Mouse (Mus musculus) intestine, postnatal 0 days (tissue): ENCODE data around the gene Tas2r144. TPM values are rescaled to one million over a fixed set of nuclear protein-coding genes. Genes with fewer than 3 reads are reported as not detected.

Experiments used
- ATAC-seq: fragments of 200-750 bp; cut with Nextera tagmentation; 2 replicates; pipeline ENCODE4 v1.8.0; 2017; ENCODE audit warnings: mild to moderate bottlenecking, moderate TSS enrichment, moderate library complexity
- H3K27ac ChIP-seq: fragments of 300-500 bp; sonication (generic); 2 replicates; pipeline ENCODE4 v1.5.1; 2014; ENCODE audit warnings: mild to moderate bottlenecking, low read depth, low read length, moderate library complexity
- H3K27me3 ChIP-seq: fragments of 300-500 bp; sonication (generic); replicated peaks from 2 replicates; pipeline ENCODE4 v1.6.1; 2014; ENCODE audit warnings: low read length, mixed read lengths; ENCODE audit not compliant: control insufficient read depth, insufficient read depth
- H3K36me3 ChIP-seq: fragments of 300-500 bp; sonication (generic); 2 replicates; pipeline ENCODE4 v1.6.1; 2014; ENCODE audit warnings: mild to moderate bottlenecking, moderate library complexity; ENCODE audit not compliant: control insufficient read depth, insufficient read depth
- H3K4me1 ChIP-seq: fragments of 300-500 bp; sonication (generic); replicated peaks from 2 replicates; pipeline ENCODE4 v1.6.1; 2014; ENCODE audit warnings: antibody characterized with exemption, low read length, mixed read lengths; ENCODE audit not compliant: control insufficient read depth, insufficient read depth
- H3K4me2 ChIP-seq: fragments of 300-500 bp; sonication (generic); replicated peaks from 2 replicates; pipeline ENCODE4 v1.6.1; 2014; ENCODE audit warnings: low read depth, mild to moderate bottlenecking, moderate library complexity
- H3K4me3 ChIP-seq: fragments of 300-500 bp; sonication (generic); 2 replicates; pipeline ENCODE4 v1.5.1; 2014; ENCODE audit warnings: low read depth, low read length
- H3K9ac ChIP-seq: fragments of 300-500 bp; sonication (generic); 2 replicates; pipeline ENCODE4 v1.6.1; 2014; ENCODE audit warnings: mild to moderate bottlenecking, low read depth, low read length
- H3K9me3 ChIP-seq: fragments of 300-500 bp; sonication (generic); 2 replicates; pipeline ENCODE4 v1.6.1; 2016; ENCODE audit warnings: mixed run types; ENCODE audit not compliant: control insufficient read depth
- CTCF ChIP-seq: sonication (generic); IDR thresholded peaks from 2 replicates; pipeline ENCODE4 v1.5.1; 2016; ENCODE audit warnings: low read depth, mild to moderate bottlenecking, control low read depth, antibody characterized with exemption, moderate library complexity
- WGBS: fragments of 180-500 bp; shearing (Covaris S2); extraction: QIAGEN DNeasy Blood & Tissue Kit; methylation state at CpG from one replicate; pipeline ENCODE4 v1.1.7; 2014; 5-methylcytosine and 5-hydroxymethylcytosine counted together
- polyA plus RNA-seq: library from polyadenylated mRNA; unstranded; fragments of >200 nt; fragmentation: Nextera tagmentation; extraction: Ambion mirVana; gene quantifications from 2 replicates; pipeline ENCODE4 v1.2.1, GENCODE M21; 2015

Gene Tas2r144
- polyA plus RNA-seq = not detected in 2 replicates

- no peak for TF ChIP-seq CTCF
- Histone ChIP-seq H3K27ac (no peak within 1 kb of the TSS), H3K4me1 (no peaks in the 10 kb centered on the region), H3K4me2 (no peak within 1 kb of the TSS), H3K9me3 (no peaks in the 10 kb centered on the region), H3K36me3 (no peaks in the 10 kb centered on the region), H3K9ac (no peak within 1 kb of the TSS), H3K27me3 (no peaks in the 10 kb centered on the region), H3K4me3 (no peak within 1 kb of the TSS)
- WGBS = 79% methylated on average over 2 of the region's 2 CpGs
- ATAC-seq = no peak
Observed at GRCm38 (mm10) chr6:42215028-42215427, at the start of gene Tas2r144. Tas2r144 (plus strand) TSS chr6:42215328.

GRCm38 (mm10) chr6:42182462-42182861 lies 32.7 kb upstream of the Tas2r144 start:
- 50% methylated on average over 1 of the region's 1 CpGs for WGBS
- Histone ChIP-seq H3K4me2 (no peak overlapping the region), H3K27ac (no peak overlapping the region), H3K4me3 (no peak overlapping the region), H3K36me3 (no peaks in the 10 kb centered on the region), H3K9ac (no peak overlapping the region), H3K9me3 (no peaks in the 10 kb centered on the region), H3K4me1 (no peaks in the 10 kb centered on the region), H3K27me3 (no peaks in the 10 kb centered on the region)
- TF ChIP-seq CTCF = no peak
- ATAC-seq = no peak

- Histone ChIP-seq H3K4me1 (no peaks in the 10 kb centered on the region), H3K27ac (no peak overlapping the region), H3K36me3 (no peaks in the 10 kb centered on the region), H3K9me3 (no peaks in the 10 kb centered on the region), H3K27me3 (no peaks in the 10 kb centered on the region), H3K9ac (no peak overlapping the region), H3K4me2 (no peak overlapping the region), H3K4me3 (no peak overlapping the region)
- TF ChIP-seq CTCF = peak; percentile 58
- no peak for ATAC-seq
- 41% methylated on average over 3 of the region's 3 CpGs for WGBS
Observed at GRCm38 (mm10) chr6:42186230-42186629, 28.9 kb upstream of the Tas2r144 start.

GRCm38 (mm10) chr6:42197710-42198109 lies 17.4 kb upstream of the Tas2r144 start:
- WGBS = 19% methylated on average over 3 of the region's 3 CpGs
- Histone ChIP-seq H3K4me3 (no peak overlapping the region), H3K4me2 (no peak overlapping the region), H3K9me3 (no peaks in the 10 kb centered on the region), H3K9ac (no peak overlapping the region), H3K4me1 (no peaks in the 10 kb centered on the region), H3K36me3 (no peaks in the 10 kb centered on the region), H3K27me3 (no peaks in the 10 kb centered on the region), H3K27ac (no peak overlapping the region)
- peak; percentile 55 for TF ChIP-seq CTCF
- ATAC-seq = no peak

GRCm38 (mm10) chr6:42199498-42199897 lies 15.6 kb upstream of the Tas2r144 start:
- Histone ChIP-seq H3K4me1 (no peaks in the 10 kb centered on the region), H3K9ac (no peak overlapping the region), H3K27ac (no peak overlapping the region), H3K9me3 (no peaks in the 10 kb centered on the region), H3K27me3 (no peaks in the 10 kb centered on the region), H3K36me3 (no peaks in the 10 kb centered on the region), H3K4me3 (no peak overlapping the region), H3K4me2 (no peak overlapping the region)
- WGBS = 68% methylated on average over 1 of the region's 1 CpGs
- no peak for ATAC-seq
- no peak for TF ChIP-seq CTCF

GRCm38 (mm10) chr6:42222286-42222685 lies 7.2 kb downstream of the Tas2r144 start:
- no peaks in the 10 kb centered on the region for H3K36me3 ChIP-seq

GRCm38 (mm10) chr6:42225046-42225445 lies 9.9 kb downstream of the Tas2r144 start:
- no peaks in the 10 kb centered on the region for H3K36me3 ChIP-seq
- H3K4me2 ChIP-seq = no peak overlapping the region
- H3K4me1 ChIP-seq = 0 out of 2 replicates have a peak, but pooled peaks cover 2% of the 10 kb centered on the region
- no peak overlapping the region for H3K9ac ChIP-seq
- no peaks in the 10 kb centered on the region for H3K9me3 ChIP-seq
- TF ChIP-seq CTCF = no peak
- H3K4me3 ChIP-seq = no peak overlapping the region
- no peaks in the 10 kb centered on the region for H3K27me3 ChIP-seq
- peak overlapping the region; percentile 28 for H3K27ac ChIP-seq
- ATAC-seq = peak; percentile 79
- 51% methylated on average over 4 of the region's 4 CpGs for WGBS

More at GRCm38 (mm10) chr6:42222286-42222685, 7.2 kb downstream of the Tas2r144 start:
- Histone ChIP-seq H3K4me3 (no peak overlapping the region), H3K9ac (no peak overlapping the region), H3K27me3 (no peaks in the 10 kb centered on the region), H3K4me2 (no peak overlapping the region), H3K27ac (no peak overlapping the region), H3K4me1 (0 out of 2 replicates have a peak, but pooled peaks cover 2% of the 10 kb centered on the region), H3K9me3 (no peaks in the 10 kb centered on the region)
- ATAC-seq = no peak
- 64% methylated on average over 3 of the region's 3 CpGs for WGBS
- no peak for TF ChIP-seq CTCF
